Mouse (Mus musculus): ENCODE results near the gene Cyp4f17. TPM values are rescaled to one million over a fixed set of nuclear protein-coding genes. Genes with fewer than 3 reads are reported as not detected.

Gene Cyp4f17
- polyA plus RNA-seq, 1 experiment from 2014 or later = 0.87 TPM

DNA sequence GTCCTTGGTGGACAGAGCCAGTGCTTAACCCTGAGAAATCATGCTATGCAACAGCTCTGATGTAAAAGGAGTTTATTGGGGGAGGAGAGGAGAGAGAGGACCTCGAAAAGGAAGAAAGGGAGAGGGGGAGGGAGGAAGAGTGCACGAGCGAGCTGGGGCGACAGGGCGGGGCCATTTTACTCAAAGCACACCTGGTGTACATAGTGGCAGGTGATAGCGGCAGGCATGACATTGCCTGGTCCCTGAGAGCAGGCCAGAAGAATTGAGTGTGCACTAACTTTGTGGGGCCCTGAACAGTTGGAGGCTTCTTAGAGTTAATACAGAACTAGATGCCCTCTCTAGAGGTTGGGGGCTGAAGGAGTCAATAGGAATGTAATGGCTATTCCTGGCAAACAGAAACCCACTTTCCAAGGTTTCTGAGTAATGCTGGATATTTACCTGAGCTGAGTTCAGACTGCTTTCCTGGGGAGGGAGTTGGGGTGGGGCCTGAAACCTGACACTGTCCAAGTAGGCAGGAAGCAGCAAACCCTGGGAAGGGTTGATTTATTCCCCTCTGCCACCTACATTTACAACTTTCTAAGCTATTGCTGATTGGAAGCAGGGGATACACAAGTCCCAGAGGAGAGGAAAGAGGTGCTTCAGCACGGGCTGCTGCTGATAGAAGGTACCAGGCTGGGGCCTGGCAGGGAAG, 71.8 kb downstream of the Cyp4f17 start:
- no peaks in the 10 kb centered on the region for H3K4me1 ChIP-seq (ENCODE audit: control insufficient read depth, low read depth, low read length)
- H3K27ac ChIP-seq (ENCODE audit: low read length) = no peak overlapping the region
- no peak overlapping the region for H3K4me2 ChIP-seq (ENCODE audit: low read depth, low read length)
- no peaks in the 10 kb centered on the region for H3K9me3 ChIP-seq (replicated peaks; ENCODE audit: control insufficient read depth, low read length)
- H3K27me3 ChIP-seq (ENCODE audit: control insufficient read depth, insufficient read depth, low read depth, low read length) = no peaks in the 10 kb centered on the region
- H3K9ac ChIP-seq (ENCODE audit: low read depth, low read length) = no peak overlapping the region
- WGBS (ENCODE audit: insufficient replicate concordance) = 50% methylated on average over 7 of the region's 7 CpGs
- no peaks in the 10 kb centered on the region for H3K36me3 ChIP-seq (ENCODE audit: control insufficient read depth, insufficient read depth)
- no peak for ATAC-seq (ENCODE audit: low read depth)
- H3K4me3 ChIP-seq (ENCODE audit: low read depth, low read length) = no peak overlapping the region

Other genes starting within 250 kb of the Cyp4f17 start
- gene Brd4, start 221.3 kb upstream of the Cyp4f17 start, polyA plus RNA-seq (2015; fragmentation: Nextera tagmentation; extraction: Ambion mirVana) = 28.3 and 36.0 TPM in 2 replicates
- 29.7 and 31.2 TPM in 2 replicates for gene Akap8, start 184.8 kb upstream of the Cyp4f17 start, polyA plus RNA-seq (2015; fragmentation: Nextera tagmentation; extraction: Ambion mirVana)
- 37.9 and 42.2 TPM in 2 replicates for gene Akap8l, start 155.4 kb upstream of the Cyp4f17 start, polyA plus RNA-seq (2015; fragmentation: Nextera tagmentation; extraction: Ambion mirVana)
- 4.8 and 5.8 TPM in 2 replicates for gene Wiz, start 116.6 kb upstream of the Cyp4f17 start, polyA plus RNA-seq (2015; fragmentation: Nextera tagmentation; extraction: Ambion mirVana)
- gene Rasal3, start 102.5 kb upstream of the Cyp4f17 start, polyA plus RNA-seq (2015; fragmentation: Nextera tagmentation; extraction: Ambion mirVana) = 2.6 and 2.9 TPM in 2 replicates
- 11.0 and 12.9 TPM in 2 replicates for gene Pglyrp2, start 81.9 kb upstream of the Cyp4f17 start, polyA plus RNA-seq (2015; fragmentation: Nextera tagmentation; extraction: Ambion mirVana)
- 0.69 and 0.81 TPM in 2 replicates for gene Cyp4f39, start 53.3 kb upstream of the Cyp4f17 start, polyA plus RNA-seq (2015; fragmentation: Nextera tagmentation; extraction: Ambion mirVana)
- 4.4 and 4.6 TPM in 2 replicates for gene Cyp4f16, start 30.5 kb downstream of the Cyp4f17 start, polyA plus RNA-seq (2015; fragmentation: Nextera tagmentation; extraction: Ambion mirVana)
- gene Cyp4f37, start 115.3 kb downstream of the Cyp4f17 start, polyA plus RNA-seq (2015; fragmentation: Nextera tagmentation; extraction: Ambion mirVana) = not detected in 2 replicates
- 0.04 TPM in 1 of 2 replicates, not detected in the other for gene Cyp4f40, start 152.8 kb downstream of the Cyp4f17 start, polyA plus RNA-seq (2015; fragmentation: Nextera tagmentation; extraction: Ambion mirVana)
- 7.1 and 9.0 TPM in 2 replicates for gene Cyp4f15, start 179.6 kb downstream of the Cyp4f17 start, polyA plus RNA-seq (2015; fragmentation: Nextera tagmentation; extraction: Ambion mirVana)

All from liver, embryonic 16.5 days (tissue).